ENCODE assay signal across 10 mouse cellular contexts in genomic region chr17:31915756-31916460, GRCm38 (mm10).
DNase-seq lines count a peak whose midpoint lies in the region; ATAC-seq lines count a peak whose summit lies in the region.
"Had no signal": no experiment of that assay in that cellular context is flagged by ENCODE, and none has a peak within 500 bp of the region (broad histone marks: within the 10 kb centered on the region; RNA-seq: fewer than 3 reads in every experiment).

No protein-coding gene starts in this region.

- peak; percentile 94 for DNase-seq in heart, adult 11 months
- DNase-seq in heart, adult 8-10 months (ENCODE audit: low spot score), result no peak
- peak; percentile 45 for DNase-seq in adipocyte (ENCODE audit: low spot score)
- DNase-seq in kidney, adult 9 months, result peak; percentile 68
- no peak for DNase-seq in ovary, adult 18-20 months (ENCODE audit: low spot score)
- no peak for DNase-seq in urinary bladder, postnatal 25 days (ENCODE audit: low spot score)
- DNase-seq in right cerebral cortex, postnatal 14 days, result no peak
- DNase-seq: thymus, adult 2 months had no signal

- no peak overlapping the region for H3K4me3 ChIP-seq in lung, embryonic 15.5 days
- H3K4me3 ChIP-seq: left cerebral cortex, adult 2 months had no signal

- no peaks in the 10 kb centered on the region for H3K9me3 ChIP-seq in lung, embryonic 15.5 days

- 0 out of 2 replicates have a peak overlapping the region, but pooled peaks have one; percentile 1 for H3K9ac ChIP-seq in lung, embryonic 15.5 days

- no peaks in the 10 kb centered on the region for H3K27me3 ChIP-seq in lung, embryonic 15.5 days

- H3K27ac ChIP-seq in lung, embryonic 15.5 days, result peak overlapping the region; percentile 82
- H3K27ac ChIP-seq: left cerebral cortex, adult 2 months had no signal

- 0 out of 2 replicates have a peak overlapping the region, but pooled peaks have one; percentile 5 for H3K4me2 ChIP-seq in lung, embryonic 15.5 days

- peaks cover 62% of the 10 kb centered on the region for H3K4me1 ChIP-seq in lung, embryonic 15.5 days

- H3K36me3 ChIP-seq in lung, embryonic 15.5 days, result no peaks in the 10 kb centered on the region

- 57% methylated on average over 18 of the region's 18 CpGs for WGBS in lung, embryonic 15.5 days

- ATAC-seq in lung, embryonic 15.5 days (ENCODE audit: borderline replicate concordance, extremely low read depth, low FRiP score, low TSS enrichment), result peak; percentile 47

Comparison
In these comparisons a context has a peak if more than half of its experiments do, and no peak if none do; other contexts are left out.
1. DNase-seq: peak in heart, adult 11 months (single experiment), adipocyte (single experiment) and kidney, adult 9 months (single experiment); none in heart, adult 8-10 months (single experiment), ovary, adult 18-20 months (single experiment), urinary bladder, postnatal 25 days (single experiment) and right cerebral cortex, postnatal 14 days (single experiment).